Mouse (Mus musculus) small intestine, adult 2 months (tissue): ENCODE measurements around the gene Fkbp4.

Experiments
- CTCF ChIP-seq: fragments of 200-500 bp; IDR thresholded peaks from 2 replicates; pipeline ENCODE4 v1.5.1; 2012; ENCODE audit warnings: low read depth, mild to moderate bottlenecking, control low read depth, inconsistent platforms, low read length, moderate library complexity, mixed read lengths; ENCODE audit not compliant: insufficient replicate concordance, insufficient read length; ENCODE audit errors: extremely low read depth
- POLR2A ChIP-seq: fragments of 200-500 bp; IDR thresholded peaks from 2 replicates; pipeline ENCODE4 v1.6.1; 2012; ENCODE audit warnings: low read depth, mild to moderate bottlenecking, control low read depth, inconsistent platforms, low read length, moderate library complexity

DNA sequence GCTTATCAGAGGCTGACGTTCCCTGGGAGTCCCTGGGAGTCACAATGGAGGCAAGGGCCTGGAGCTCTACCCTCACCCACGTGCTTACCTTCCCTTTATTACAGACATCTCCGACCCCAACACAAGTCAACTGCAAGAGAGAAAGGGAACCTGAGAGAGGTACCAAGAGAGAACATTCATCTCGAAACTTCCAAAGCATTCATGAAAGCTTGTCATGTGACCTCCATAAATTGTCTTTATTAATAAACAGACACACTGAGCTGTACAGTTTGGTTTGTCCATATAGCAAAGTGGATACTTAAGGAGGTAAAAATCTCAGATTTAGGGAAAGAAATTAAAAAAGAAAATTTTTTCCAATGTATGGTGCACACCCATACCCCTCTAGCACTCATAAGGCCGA lies 22.3 kb downstream of the Fkbp4 start:
- no peak for TF ChIP-seq CTCF
- TF ChIP-seq POLR2A = no peak
